Mouse (Mus musculus) limb, embryonic 10.5 days (tissue): ENCODE measurements around the gene Ccdc117. TPM values are rescaled to one million over a fixed set of nuclear protein-coding genes. Genes with fewer than 3 reads are reported as not detected.
A peak's percentile ranks its signal among the peaks of the same experiment; 100 is the strongest.

Experiments used
- DNase-seq: peaks from one replicate; pipeline ENCODE4 v3.0.0-alpha.2; 2017; ENCODE audit warnings: low spot score
- H3K27ac ChIP-seq: fragments of 300-500 bp; sonication (generic); 2 replicates; pipeline ENCODE4 v1.5.1; 2016; ENCODE audit warnings: mild to moderate bottlenecking
- H3K27me3 ChIP-seq: fragments of 300-500 bp; sonication (generic); 2 replicates; pipeline ENCODE4 v1.6.1; 2016; ENCODE audit warnings: low read depth, mild to moderate bottlenecking; ENCODE audit not compliant: poor library complexity, severe bottlenecking
- H3K36me3 ChIP-seq: fragments of 300-500 bp; sonication (generic); 2 replicates; pipeline ENCODE4 v1.6.1; 2016; ENCODE audit warnings: mild to moderate bottlenecking, moderate library complexity
- H3K4me1 ChIP-seq: fragments of 300-500 bp; sonication (generic); 2 replicates; pipeline ENCODE4 v1.6.1; 2016
- H3K4me3 ChIP-seq: fragments of 300-500 bp; sonication (generic); 2 replicates; pipeline ENCODE4 v1.5.1; 2016; ENCODE audit warnings: mild to moderate bottlenecking, moderate library complexity
- H3K9me3 ChIP-seq: fragments of 300-500 bp; sonication (generic); replicated peaks from 2 replicates; pipeline ENCODE4 v1.6.1; 2016; ENCODE audit warnings: mild to moderate bottlenecking
- WGBS: fragments of 180-500 bp; shearing (Covaris S2); methylation state at CpG from one replicate; pipeline ENCODE4 v1.1.7; 2016; 5-methylcytosine and 5-hydroxymethylcytosine counted together
- polyA plus RNA-seq: library from polyadenylated mRNA; unstranded; fragments of >200 nt; fragmentation: Nextera tagmentation; extraction: Ambion mirVana; gene quantifications from 2 replicates; pipeline ENCODE4 v1.2.1, GENCODE M21; 2016

Gene Ccdc117
- 31.8 and 38.7 TPM in 2 replicates for polyA plus RNA-seq

DNA sequence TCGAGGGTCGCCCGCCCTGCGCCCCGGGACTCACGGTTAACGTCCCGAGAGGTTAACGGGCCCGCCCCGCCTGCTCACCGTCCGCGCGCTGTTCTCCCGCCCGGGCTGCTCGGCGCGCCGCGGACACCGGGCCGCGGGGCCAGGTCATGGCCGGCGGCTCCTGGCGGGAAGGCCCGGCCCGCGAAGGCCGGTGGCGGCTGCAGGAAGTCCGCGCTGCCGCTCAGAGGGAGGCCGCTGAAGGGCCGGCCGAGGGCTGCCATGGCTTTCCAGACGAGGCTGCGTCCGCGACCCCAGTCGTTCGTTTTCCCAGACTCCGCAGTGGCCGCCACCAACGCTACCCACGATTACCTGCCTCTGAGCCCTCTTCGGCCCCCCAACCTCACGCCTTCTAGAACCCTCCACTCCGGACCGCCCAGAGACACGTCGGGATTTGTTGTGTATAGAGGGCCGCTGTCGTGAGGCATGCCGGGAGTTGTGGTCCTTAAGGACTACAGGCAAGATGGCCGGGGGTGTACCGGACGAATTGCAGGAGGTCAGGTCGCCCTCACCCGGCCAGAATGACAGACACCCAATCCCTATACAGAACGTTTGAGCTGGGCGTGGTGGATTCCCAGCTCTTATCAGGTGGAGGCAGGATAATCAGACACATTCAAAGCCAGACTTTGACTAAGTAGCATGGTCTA, at the start of gene Ccdc117:
Gene Ccdc117 (minus strand): TSS at position 389 of the 683 bp plus-strand sequence.
- Histone ChIP-seq H3K27ac (peak within 1 kb of the TSS; percentile 97), H3K4me1 (peaks cover 18% of the 10 kb centered on the region), H3K27me3 (no peaks in the 10 kb centered on the region), H3K4me3 (peak within 1 kb of the TSS; percentile 76), H3K36me3 (peaks cover 28% of the 10 kb centered on the region), H3K9me3 (no peaks in the 10 kb centered on the region)
- WGBS, result under 1% methylated on average over 65 of the region's 65 CpGs
- DNase-seq, result peak; percentile 88

DNA sequence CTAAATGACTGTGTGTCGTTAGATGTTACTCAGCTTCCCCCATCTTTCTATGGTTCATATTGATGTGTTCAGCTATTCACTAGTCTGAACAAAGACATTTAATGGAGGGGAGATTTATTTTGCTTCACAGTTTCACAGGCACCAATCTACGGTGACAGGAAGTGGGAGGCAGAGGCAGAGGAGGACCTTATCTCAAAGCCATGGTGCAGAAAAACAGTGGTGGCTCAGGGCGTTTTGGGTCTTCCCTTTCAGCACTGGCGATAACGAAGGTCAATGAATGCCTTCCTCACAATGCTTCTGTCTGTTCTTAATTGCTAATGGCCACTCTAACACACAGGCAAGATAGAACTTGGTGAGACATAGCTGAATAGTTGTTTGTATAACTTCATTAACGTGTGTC, 33.1 kb upstream of the Ccdc117 start:
- Histone ChIP-seq H3K4me3 (no peak overlapping the region), H3K36me3 (no peaks in the 10 kb centered on the region), H3K27me3 (no peaks in the 10 kb centered on the region), H3K4me1 (peaks cover 8% of the 10 kb centered on the region), H3K9me3 (no peaks in the 10 kb centered on the region), H3K27ac (no peak overlapping the region)
- DNase-seq, result no peak
- 78% methylated on average over 6 of the region's 6 CpGs for WGBS

DNA sequence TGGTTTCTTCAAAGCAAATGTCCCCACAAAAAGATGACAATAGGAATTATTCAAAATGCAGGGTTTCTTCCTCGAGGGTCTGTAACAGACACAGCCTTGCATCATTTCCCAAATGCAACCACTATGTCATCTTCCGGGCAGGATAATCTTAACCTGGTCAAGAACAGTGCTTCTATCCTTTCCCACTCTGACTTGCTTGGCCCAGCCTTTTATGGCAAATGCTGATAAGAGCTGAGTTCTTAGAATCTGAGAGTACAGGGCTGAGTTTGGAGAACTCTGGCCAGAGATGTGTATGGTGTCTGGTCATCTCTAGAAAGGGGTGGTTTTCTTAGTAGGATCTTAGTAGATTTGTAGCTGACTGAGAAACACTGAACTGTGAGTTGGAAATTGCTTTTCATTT, 31.8 kb upstream of the Ccdc117 start:
- Histone ChIP-seq H3K4me3 (no peak overlapping the region), H3K4me1 (peaks cover 8% of the 10 kb centered on the region), H3K9me3 (no peaks in the 10 kb centered on the region), H3K27me3 (no peaks in the 10 kb centered on the region), H3K36me3 (no peaks in the 10 kb centered on the region), H3K27ac (no peak overlapping the region)
- 85% methylated on average over 2 of the region's 2 CpGs for WGBS
- DNase-seq, result no peak

DNA sequence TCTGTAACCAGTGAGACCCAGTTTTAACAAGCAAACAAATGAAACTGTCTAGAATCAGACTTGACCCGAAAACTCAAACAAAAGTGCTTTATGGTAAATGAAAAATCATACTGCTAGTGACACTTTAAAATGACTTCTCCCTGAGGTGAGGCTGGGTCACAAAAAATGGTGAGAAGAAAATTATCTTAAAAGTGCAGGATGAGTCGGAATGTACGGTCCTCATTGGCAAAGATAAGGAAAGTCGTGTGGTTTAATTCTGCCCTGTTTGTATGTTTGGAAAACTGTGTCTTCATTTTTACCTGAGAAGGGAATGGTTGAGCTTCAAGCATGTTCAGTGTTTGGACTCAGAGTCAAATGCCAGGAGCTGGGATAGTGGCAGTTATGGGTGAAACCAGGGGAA, 29.9 kb upstream of the Ccdc117 start:
- no peaks in the 10 kb centered on the region for H3K9me3 ChIP-seq
- no peak overlapping the region for H3K4me3 ChIP-seq
- WGBS, result 93% methylated on average over 4 of the region's 4 CpGs
- no peaks in the 10 kb centered on the region for H3K4me1 ChIP-seq
- H3K27ac ChIP-seq, result no peak overlapping the region
- H3K36me3 ChIP-seq, result no peaks in the 10 kb centered on the region
- no peaks in the 10 kb centered on the region for H3K27me3 ChIP-seq
- no peak for DNase-seq

DNA sequence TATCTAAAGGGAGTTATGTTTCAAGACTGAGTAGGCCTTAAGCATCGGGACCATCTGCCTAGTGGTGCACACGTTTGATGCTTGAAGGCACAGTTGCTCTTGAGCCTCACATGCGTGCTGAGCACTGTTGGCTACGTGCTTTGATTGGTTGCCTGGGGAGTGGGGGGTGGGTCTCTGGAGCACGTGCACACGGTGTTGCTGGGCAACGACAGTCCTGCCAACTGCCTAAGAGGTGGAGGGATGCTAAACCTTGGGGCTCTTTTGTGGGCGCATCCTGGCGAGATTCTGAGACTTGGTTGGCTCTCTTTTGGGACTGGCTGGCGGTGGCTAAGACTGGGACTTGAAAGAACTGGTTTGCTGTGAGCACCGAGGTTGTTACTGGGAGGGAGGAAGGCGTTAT, 27.5 kb upstream of the Ccdc117 start, which contains the start of gene Ankrd36:
Gene Ankrd36 (plus strand): TSS at position 211 of the 400 bp plus-strand sequence.
- Histone ChIP-seq H3K27me3 (no peaks in the 10 kb centered on the region), H3K9me3 (no peaks in the 10 kb centered on the region), H3K4me3 (no peak within 1 kb of the TSS), H3K27ac (no peak within 1 kb of the TSS), H3K4me1 (no peaks in the 10 kb centered on the region), H3K36me3 (no peaks in the 10 kb centered on the region)
- DNase-seq, result no peak
- 89% methylated on average over 12 of the region's 12 CpGs for whole genome bisulfite sequencing

DNA sequence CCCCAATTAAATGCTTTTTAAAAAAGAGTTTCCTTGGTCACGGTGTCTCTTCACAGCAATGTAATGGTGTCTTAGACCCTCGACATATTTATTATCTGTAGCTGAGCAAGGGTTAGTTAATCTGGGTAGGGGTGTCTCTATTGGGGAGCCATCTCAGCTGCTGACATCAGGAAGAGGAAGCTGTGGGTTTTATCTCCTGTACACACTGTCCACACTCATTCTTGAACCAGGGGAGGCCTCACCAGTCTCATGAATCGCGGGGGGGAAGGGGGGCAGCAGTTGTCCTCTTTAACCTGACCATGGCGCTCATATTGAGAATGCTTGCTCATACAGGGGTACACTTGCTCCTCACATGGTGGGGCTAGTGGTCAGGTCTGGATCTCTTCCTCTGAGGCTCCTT, 26.1 kb upstream of the Ccdc117 start:
- Histone ChIP-seq H3K4me3 (no peak overlapping the region), H3K27me3 (no peaks in the 10 kb centered on the region), H3K9me3 (no peaks in the 10 kb centered on the region), H3K4me1 (no peaks in the 10 kb centered on the region), H3K36me3 (no peaks in the 10 kb centered on the region), H3K27ac (no peak overlapping the region)
- no peak for DNase-seq
- 86% methylated on average over 5 of the region's 5 CpGs for WGBS

DNA sequence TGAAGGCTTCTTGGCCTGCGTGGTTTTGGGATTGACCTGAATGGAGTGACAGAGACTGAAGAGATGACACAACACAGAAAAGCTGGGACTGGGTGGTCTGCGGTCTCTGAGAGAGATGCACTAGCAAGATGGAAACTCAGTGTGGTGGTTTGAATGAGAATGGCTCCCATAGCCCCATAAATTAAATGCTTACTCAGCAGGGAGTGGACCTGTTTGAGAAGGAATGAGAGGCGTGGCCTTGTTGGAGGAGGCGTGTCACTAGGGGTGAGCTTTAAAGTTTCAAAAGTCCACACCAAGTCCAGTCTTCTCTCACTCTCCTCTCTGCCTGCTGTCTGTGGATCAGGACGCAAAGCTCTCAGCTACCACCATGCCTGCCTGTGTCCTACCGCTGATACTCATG, 25.7 kb upstream of the Ccdc117 start:
- Histone ChIP-seq H3K4me3 (no peak overlapping the region), H3K27ac (no peak overlapping the region), H3K9me3 (no peaks in the 10 kb centered on the region), H3K4me1 (peaks cover 4% of the 10 kb centered on the region), H3K27me3 (no peaks in the 10 kb centered on the region), H3K36me3 (no peaks in the 10 kb centered on the region)
- no peak for DNase-seq
- whole genome bisulfite sequencing, result 93% methylated on average over 6 of the region's 6 CpGs

DNA sequence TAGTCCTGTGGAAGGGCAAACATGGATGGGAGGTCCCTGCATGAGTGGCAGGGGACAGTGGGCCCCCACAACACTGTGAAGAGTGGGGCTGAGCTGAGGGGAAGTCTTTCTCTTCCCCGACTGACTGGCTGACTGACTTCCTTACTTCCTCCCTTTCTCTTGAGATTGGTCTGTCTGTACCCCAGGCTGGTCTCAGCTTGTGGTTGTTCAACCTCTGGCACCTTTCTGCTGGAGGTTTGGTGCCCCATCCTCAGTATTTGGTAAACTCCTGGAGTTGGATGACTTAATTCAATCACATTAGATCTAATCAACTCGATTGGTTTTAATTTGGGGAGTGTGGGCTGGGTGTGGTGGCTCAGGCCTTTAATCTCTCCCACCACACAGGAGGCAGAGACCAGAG, 24.5 kb upstream of the Ccdc117 start:
- WGBS, result 69% methylated on average over 2 of the region's 2 CpGs

DNA sequence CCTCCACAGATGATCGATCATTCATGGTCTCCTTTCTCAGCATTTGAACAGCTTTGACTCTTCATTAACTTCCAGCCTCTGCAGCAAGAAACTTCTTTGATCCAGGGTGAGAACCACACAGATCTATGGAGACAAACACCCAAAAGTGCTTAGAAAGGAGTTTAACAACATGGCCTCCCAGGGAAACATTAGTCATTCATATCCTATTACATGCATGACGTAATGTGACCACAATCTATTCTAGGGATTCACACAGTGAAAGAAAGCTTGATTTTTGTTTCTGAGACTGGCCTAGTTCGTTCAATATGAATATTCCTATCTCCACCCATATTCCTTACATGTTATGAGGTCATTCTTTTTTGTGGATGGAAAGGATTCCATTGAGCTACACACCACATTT, 23.6 kb upstream of the Ccdc117 start:
- 89% methylated on average over 3 of the region's 3 CpGs for WGBS
- no peak overlapping the region for H3K27ac ChIP-seq
- no peak for DNase-seq
- H3K9me3 ChIP-seq, result no peaks in the 10 kb centered on the region
- no peaks in the 10 kb centered on the region for H3K36me3 ChIP-seq
- no peaks in the 10 kb centered on the region for H3K27me3 ChIP-seq
- no peak overlapping the region for H3K4me3 ChIP-seq
- peaks cover 4% of the 10 kb centered on the region for H3K4me1 ChIP-seq

More for the DNA sequence above, 24.5 kb upstream of the Ccdc117 start:
- Histone ChIP-seq H3K4me1 (peaks cover 4% of the 10 kb centered on the region), H3K4me3 (no peak overlapping the region), H3K9me3 (no peaks in the 10 kb centered on the region), H3K27me3 (no peaks in the 10 kb centered on the region), H3K27ac (no peak overlapping the region), H3K36me3 (no peaks in the 10 kb centered on the region)
- DNase-seq, result no peak

DNA sequence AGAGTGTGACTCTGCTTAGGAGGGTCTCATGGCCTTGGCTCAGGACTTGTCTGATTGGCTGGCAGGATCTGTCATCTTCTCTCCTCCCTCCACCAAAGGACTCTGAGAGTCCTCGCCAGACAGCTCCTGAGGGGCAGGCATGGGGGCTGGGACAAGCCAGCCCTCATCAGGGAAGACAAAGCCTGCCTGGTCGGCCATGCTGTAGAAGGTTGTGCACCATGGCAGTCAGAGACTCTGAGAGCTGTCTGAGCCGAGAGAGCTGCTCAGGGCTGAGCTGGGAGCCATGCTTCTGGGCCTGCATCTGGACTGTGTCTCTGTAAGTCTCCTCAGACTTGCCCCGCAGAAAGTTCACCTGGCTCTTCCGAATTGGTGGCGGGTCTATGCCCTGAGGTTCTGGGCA, 21.9 kb upstream of the Ccdc117 start:
- H3K9me3 ChIP-seq, result no peaks in the 10 kb centered on the region
- no peaks in the 10 kb centered on the region for H3K27me3 ChIP-seq
- no peaks in the 10 kb centered on the region for H3K36me3 ChIP-seq
- H3K4me3 ChIP-seq, result no peak overlapping the region
- DNase-seq, result no peak
- 71% methylated on average over 6 of the region's 6 CpGs for WGBS
- H3K4me1 ChIP-seq, result peaks cover 9% of the 10 kb centered on the region
- no peak overlapping the region for H3K27ac ChIP-seq

DNA sequence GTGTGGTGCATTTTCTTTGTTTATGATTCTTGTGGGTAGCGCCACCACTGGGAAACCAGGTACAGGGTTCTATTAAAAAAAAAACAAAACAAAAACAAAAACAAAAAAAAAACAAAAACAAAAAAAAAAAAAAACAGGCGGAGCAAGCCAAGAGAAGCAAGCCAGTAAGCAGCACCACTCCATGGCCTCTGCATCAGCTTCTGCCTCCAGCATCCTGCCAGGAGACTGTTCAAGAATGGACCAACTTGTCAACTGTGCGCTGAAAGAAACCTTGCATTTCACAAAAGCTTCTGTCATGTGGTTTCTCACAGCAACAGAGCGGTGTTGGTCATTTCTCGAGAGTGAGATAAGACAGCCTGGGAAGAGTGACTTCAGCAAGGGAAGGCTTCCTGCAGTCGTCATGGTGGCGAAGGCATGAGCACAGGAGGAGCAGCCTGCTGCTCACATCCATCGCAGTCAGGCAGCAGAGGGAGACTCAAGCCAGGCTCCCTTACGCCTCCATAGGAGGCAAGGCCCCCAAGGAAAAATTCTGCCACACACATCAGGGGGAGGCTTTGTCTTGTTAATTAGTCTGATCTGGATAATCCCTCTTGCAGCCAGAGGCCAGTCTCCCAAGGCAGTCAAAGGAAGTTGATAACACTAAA, 20.8 kb upstream of the Ccdc117 start:
- Histone ChIP-seq H3K4me3 (no peak overlapping the region), H3K4me1 (peaks cover 9% of the 10 kb centered on the region), H3K27me3 (no peaks in the 10 kb centered on the region), H3K27ac (no peak overlapping the region), H3K36me3 (no peaks in the 10 kb centered on the region), H3K9me3 (no peaks in the 10 kb centered on the region)
- no peak for DNase-seq
- 35% methylated on average over 9 of the region's 9 CpGs for WGBS

DNA sequence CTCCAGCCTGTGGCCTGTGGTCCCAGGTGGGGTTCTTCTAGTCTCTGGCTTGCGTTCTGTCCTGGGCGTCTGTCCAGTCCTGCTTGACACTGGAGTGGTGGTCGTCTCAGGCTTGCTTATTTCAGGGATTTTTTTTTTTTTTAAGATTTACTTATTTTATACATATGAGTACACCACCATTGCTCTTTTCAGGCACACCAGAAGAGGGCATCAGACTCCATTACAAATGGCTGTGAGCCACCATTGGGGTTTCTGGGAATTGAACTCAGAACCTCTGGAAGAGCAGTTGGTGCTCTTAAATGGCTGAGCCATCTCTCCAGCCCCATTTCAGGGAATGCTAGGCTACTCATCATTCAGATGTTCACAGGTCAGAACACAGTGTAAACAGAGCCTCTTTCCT, 18.3 kb upstream of the Ccdc117 start:
- Histone ChIP-seq H3K36me3 (no peaks in the 10 kb centered on the region), H3K4me1 (peaks cover 9% of the 10 kb centered on the region), H3K27ac (no peak overlapping the region), H3K4me3 (no peak overlapping the region), H3K9me3 (no peaks in the 10 kb centered on the region), H3K27me3 (no peaks in the 10 kb centered on the region)
- no peak for DNase-seq
- 92% methylated on average over 3 of the region's 3 CpGs for WGBS

DNA sequence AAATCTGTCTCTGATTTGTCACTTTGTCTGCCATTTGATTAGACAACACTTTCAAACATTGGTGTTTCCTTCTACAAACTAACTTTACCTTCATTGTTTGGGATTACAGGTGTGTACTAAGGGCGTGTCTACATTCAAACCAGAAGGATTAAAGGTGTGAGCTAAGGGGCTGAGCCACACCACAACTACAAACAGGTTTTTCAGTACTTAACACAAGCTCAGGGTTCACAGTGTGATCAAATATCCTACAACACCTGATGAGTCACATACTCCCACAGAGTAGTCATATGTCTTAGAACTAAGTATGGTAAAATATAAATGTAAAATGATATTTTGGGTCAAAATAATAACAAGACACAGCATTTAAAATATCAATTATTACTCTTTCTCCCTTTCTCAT, 9.9 kb upstream of the Ccdc117 start:
- DNase-seq, result no peak
- Histone ChIP-seq H3K36me3 (no peaks in the 10 kb centered on the region), H3K27ac (no peak overlapping the region), H3K4me3 (no peak overlapping the region), H3K27me3 (no peaks in the 10 kb centered on the region), H3K9me3 (0 out of 2 replicates have a peak, but pooled peaks cover 2% of the 10 kb centered on the region), H3K4me1 (no peaks in the 10 kb centered on the region)
- 76% methylated on average over 1 of the region's 1 CpGs for WGBS
